Mouse (Mus musculus): ENCODE measurements at regions not wholly inside any gene's neighbourhood (a gene's known extent, or its start where the extent isn't known, plus 50 kb on each side); places are given as distances from the start of the nearest gene placed in this dataset.

DNA sequence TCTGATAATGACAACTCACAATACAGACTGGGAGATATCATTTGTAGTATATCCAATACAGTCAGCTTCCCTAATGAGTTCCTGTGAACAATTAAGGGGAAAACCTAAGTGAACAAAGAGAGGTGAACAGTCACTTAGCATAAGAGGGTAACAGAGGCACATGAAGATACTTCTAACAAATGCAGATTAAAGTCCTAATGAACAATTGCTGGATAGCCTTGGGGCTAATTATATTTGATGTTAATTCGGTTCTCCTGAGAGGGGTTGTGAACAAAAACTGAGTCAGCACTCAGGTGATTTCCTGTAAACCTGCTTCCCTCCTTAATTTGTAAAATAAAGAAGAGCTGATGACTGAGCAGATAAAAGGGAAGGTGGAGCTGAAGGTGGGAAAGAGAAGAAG, 1672.1 kb downstream of the 4930444P10Rik start:
- no peak for TF ChIP-seq CTCF (IDR thresholded peaks at IDR 0.05; ENCODE audit: extremely low read depth, insufficient read depth, insufficient read length, insufficient replicate concordance)
- no peak for TF ChIP-seq POLR2A (IDR thresholded peaks at IDR 0.05; ENCODE audit: low read depth, low read length)
